Mouse (Mus musculus): ENCODE data around the gene Gpm6a. TPM values are rescaled to one million over a fixed set of nuclear protein-coding genes. Genes with fewer than 3 reads are reported as not detected.

The Gpm6a gene
- 0.51 and 0.61 TPM in 2 replicates for polyA plus RNA-seq (2012; rRNA removed)

DNA sequence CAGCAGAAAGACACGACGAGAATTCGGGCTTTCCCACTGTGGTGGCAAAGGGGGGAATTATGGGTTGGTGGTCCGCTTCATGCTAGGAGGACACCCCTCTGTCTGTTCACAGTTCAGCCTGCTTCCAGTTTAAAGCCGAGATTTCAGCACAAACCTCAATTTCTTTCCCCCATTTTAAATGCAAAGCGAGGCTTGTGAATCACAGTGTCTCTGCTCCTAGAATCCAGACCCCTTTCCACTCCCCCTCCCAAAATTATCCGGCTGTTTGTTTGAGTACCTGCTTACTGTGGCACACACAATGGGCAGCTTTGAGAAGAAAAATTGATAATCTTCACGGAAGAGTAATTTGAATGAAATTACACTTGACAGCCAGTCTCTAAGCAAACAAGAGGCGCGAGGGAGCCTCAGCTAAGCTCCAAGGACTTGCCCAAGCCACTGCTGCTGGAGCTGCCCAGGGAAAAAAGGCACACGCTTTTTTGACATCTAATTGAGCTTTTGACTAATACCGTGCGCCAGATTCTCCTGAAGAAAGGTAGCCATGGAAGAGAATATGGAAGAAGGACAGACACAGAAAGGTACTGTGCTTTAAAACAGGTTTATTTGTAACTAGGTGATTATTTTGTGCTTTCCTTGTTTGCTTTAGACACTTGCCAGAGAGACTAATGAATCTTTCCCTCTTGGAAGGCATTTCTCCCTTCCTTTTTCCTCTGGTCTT is at the start of gene Gpm6a:
Gene Gpm6a (plus strand): TSS at position 103 of the 715 bp plus-strand sequence.
- Histone ChIP-seq H3K4me3 (ENCODE audit: control insufficient read depth, low read depth, low read length) (no peak within 1 kb of the TSS; the same call in 1 of the 2 replicates), H3K36me3 (ENCODE audit: control insufficient read depth, insufficient read depth, low read length) (no peaks in the 10 kb centered on the region), H3K27me3 (ENCODE audit: control insufficient read depth, insufficient read depth, low read length) (no peaks in the 10 kb centered on the region), H3K4me1 (ENCODE audit: control insufficient read depth, insufficient read depth, low read length) (no peaks in the 10 kb centered on the region; the same call in 1 of the 2 replicates), H3K27ac (ENCODE audit: control insufficient read depth, insufficient read depth, low read depth, low read length) (no peak within 1 kb of the TSS)
- TF ChIP-seq POLR2A (IDR thresholded peaks at IDR 0.05; ENCODE audit: control insufficient read depth, low read depth, low read length), result no peak
- no peak for TF ChIP-seq CTCF (IDR thresholded peaks at IDR 0.05; ENCODE audit: control insufficient read depth, insufficient read depth, insufficient replicate concordance, low read depth, low read length)

DNA sequence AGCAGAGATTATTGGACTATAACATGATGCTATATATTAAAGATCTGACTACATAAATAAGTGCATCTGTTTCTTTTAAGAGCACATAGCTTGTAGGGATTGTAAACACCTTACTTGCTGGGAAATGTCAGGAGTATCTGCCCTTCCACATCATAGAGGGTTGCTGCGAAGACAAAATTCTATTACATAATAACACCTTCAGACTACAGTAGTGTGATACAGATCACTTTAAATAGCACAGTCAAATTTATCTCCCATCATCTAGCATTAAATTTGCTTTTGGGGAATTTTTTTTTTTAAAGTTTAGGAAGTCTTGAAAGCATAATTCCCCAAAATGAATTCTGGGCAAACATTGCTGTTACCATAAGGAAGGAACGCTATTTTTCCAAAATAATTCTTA is 41.8 kb upstream of the Gpm6a start:
- Histone ChIP-seq H3K36me3 (ENCODE audit: control insufficient read depth, insufficient read depth, low read length) (no peaks in the 10 kb centered on the region), H3K4me1 (ENCODE audit: control insufficient read depth, insufficient read depth, low read length) (no peaks in the 10 kb centered on the region), H3K27ac (ENCODE audit: control insufficient read depth, insufficient read depth, low read depth, low read length) (no peak overlapping the region), H3K4me3 (ENCODE audit: control insufficient read depth, low read depth, low read length) (no peak overlapping the region), H3K27me3 (ENCODE audit: control insufficient read depth, insufficient read depth, low read length) (no peaks in the 10 kb centered on the region)
- TF ChIP-seq POLR2A (IDR thresholded peaks at IDR 0.05; ENCODE audit: control insufficient read depth, low read depth, low read length), result no peak
- TF ChIP-seq CTCF (IDR thresholded peaks at IDR 0.05; ENCODE audit: control insufficient read depth, insufficient read depth, insufficient replicate concordance, low read depth, low read length), result no peak

DNA sequence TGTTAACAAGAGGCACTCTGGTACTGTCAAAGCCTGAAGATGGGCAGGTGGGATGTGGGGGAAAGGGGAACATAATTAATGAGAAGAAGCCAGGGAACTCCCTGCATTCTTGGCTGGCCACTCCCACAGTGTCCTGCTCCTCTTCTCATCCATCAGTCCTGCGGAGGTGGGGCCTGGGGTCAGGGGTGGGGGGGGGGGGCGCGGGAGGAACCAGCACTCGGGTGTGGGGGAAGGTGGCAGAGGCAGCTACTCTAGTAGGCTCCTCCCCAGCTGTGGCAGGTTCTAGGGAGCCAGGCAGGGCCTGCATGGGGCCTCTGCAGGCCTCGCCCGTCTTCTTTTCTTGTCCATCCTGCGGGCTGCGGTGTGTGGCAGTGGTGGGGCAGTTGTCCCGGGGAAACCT is 36.9 kb upstream of the Gpm6a start:
- Histone ChIP-seq H3K4me1 (ENCODE audit: control insufficient read depth, insufficient read depth, low read length) (no peaks in the 10 kb centered on the region), H3K4me3 (ENCODE audit: control insufficient read depth, low read depth, low read length) (no peak overlapping the region), H3K27ac (ENCODE audit: control insufficient read depth, insufficient read depth, low read depth, low read length) (no peak overlapping the region), H3K27me3 (ENCODE audit: control insufficient read depth, insufficient read depth, low read length) (no peaks in the 10 kb centered on the region), H3K36me3 (ENCODE audit: control insufficient read depth, insufficient read depth, low read length) (no peaks in the 10 kb centered on the region)
- no peak for TF ChIP-seq CTCF (IDR thresholded peaks at IDR 0.05; ENCODE audit: control insufficient read depth, insufficient read depth, insufficient replicate concordance, low read depth, low read length)
- TF ChIP-seq POLR2A (IDR thresholded peaks at IDR 0.05; ENCODE audit: control insufficient read depth, low read depth, low read length), result no peak

DNA sequence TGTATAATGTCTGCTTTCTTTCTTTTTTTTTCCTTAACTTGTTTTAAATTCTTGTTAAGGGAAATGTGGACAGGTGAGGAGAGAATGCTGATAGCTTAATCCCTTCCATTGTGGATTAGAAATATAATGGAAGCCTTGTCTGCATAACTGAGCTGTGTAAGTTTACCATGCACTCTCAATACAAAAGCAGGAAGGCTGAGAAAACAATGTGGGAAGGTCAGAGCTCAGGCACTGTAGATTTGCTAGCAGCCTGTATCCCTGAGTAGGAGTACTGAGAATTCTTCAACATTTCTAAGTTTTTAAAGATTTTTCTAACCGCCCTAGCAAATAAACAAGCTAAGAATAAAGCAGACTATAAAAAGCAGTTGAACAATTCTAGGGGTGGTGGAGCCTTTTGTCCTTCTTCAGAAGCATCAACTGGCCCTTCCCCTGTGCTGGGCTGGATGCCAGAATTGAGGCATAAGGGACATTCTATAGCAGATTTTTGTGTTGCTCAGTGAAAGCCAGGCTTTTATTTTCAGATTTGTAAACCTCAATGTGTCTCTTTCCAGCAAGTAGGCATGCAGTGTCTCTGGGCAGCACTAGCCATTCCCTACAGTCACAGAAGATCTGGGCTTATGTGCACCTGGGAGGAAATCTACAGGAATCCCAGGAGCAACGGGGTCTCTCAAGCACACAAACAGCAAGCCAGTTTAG is 32.3 kb upstream of the Gpm6a start:
- no peaks in the 10 kb centered on the region for H3K27me3 ChIP-seq (ENCODE audit: control insufficient read depth, insufficient read depth, low read length)
- no peaks in the 10 kb centered on the region for H3K36me3 ChIP-seq (ENCODE audit: control insufficient read depth, insufficient read depth, low read length)
- no peak for TF ChIP-seq POLR2A (IDR thresholded peaks at IDR 0.05; ENCODE audit: control insufficient read depth, low read depth, low read length)
- no peak for TF ChIP-seq CTCF (IDR thresholded peaks at IDR 0.05; ENCODE audit: control insufficient read depth, insufficient read depth, insufficient replicate concordance, low read depth, low read length)
- no peaks in the 10 kb centered on the region for H3K4me1 ChIP-seq (ENCODE audit: control insufficient read depth, insufficient read depth, low read length)
- no peak overlapping the region for H3K27ac ChIP-seq (ENCODE audit: control insufficient read depth, insufficient read depth, low read depth, low read length)
- no peak overlapping the region for H3K4me3 ChIP-seq (ENCODE audit: control insufficient read depth, low read depth, low read length)

DNA sequence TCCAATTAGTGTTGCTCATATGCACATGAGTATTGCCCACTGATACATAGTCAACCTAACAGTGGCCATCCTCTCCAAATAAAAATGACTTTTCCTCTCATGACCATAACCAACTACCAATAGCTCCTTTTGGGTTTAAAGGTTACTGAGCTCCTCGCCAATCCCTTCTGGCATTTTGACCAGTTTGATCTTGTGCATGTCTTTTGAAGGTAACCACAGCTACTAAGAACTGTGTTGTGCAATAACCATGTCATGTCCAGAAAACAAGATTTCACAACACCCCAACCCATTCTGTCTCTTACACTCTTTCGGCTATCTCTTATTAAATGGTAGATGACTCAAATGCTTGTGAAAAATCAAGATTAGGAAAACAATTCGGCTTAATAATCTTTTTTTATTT is 29.7 kb upstream of the Gpm6a start:
- Histone ChIP-seq H3K27ac (ENCODE audit: control insufficient read depth, insufficient read depth, low read depth, low read length) (no peak overlapping the region), H3K27me3 (ENCODE audit: control insufficient read depth, insufficient read depth, low read length) (no peaks in the 10 kb centered on the region), H3K4me3 (ENCODE audit: control insufficient read depth, low read depth, low read length) (no peak overlapping the region), H3K4me1 (ENCODE audit: control insufficient read depth, insufficient read depth, low read length) (0 out of 2 replicates have a peak, but pooled peaks cover 4% of the 10 kb centered on the region), H3K36me3 (ENCODE audit: control insufficient read depth, insufficient read depth, low read length) (no peaks in the 10 kb centered on the region)
- no peak for TF ChIP-seq POLR2A (IDR thresholded peaks at IDR 0.05; ENCODE audit: control insufficient read depth, low read depth, low read length)
- TF ChIP-seq CTCF (IDR thresholded peaks at IDR 0.05; ENCODE audit: control insufficient read depth, insufficient read depth, insufficient replicate concordance, low read depth, low read length), result no peak

DNA sequence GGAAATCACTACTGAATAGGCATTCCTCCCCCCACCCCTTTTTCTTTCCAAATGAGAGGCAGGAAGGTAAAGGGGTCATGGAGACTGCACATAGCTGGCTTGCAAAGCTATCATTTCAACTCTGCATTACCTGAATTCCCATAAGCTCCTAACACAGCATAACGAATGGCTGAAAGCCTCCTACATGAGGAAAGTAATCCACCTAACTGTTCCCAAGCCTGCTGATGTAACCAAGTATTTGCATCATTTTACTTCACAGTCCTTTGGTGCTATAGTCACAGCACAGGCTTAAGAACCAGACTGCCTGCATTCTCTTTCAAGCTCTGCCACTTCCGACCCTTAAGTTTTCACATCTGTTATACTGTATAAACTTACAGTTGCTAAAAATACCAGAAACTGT is 22.3 kb upstream of the Gpm6a start:
- H3K4me3 ChIP-seq (ENCODE audit: control insufficient read depth, low read depth, low read length), result no peak overlapping the region
- no peak overlapping the region for H3K27ac ChIP-seq (ENCODE audit: control insufficient read depth, insufficient read depth, low read depth, low read length)
- no peaks in the 10 kb centered on the region for H3K36me3 ChIP-seq (ENCODE audit: control insufficient read depth, insufficient read depth, low read length)
- TF ChIP-seq POLR2A (IDR thresholded peaks at IDR 0.05; ENCODE audit: control insufficient read depth, low read depth, low read length), result no peak
- no peak for TF ChIP-seq CTCF (IDR thresholded peaks at IDR 0.05; ENCODE audit: control insufficient read depth, insufficient read depth, insufficient replicate concordance, low read depth, low read length)
- no peaks in the 10 kb centered on the region for H3K27me3 ChIP-seq (ENCODE audit: control insufficient read depth, insufficient read depth, low read length)
- 0 out of 2 replicates have a peak, but pooled peaks cover 4% of the 10 kb centered on the region for H3K4me1 ChIP-seq (ENCODE audit: control insufficient read depth, insufficient read depth, low read length)

DNA sequence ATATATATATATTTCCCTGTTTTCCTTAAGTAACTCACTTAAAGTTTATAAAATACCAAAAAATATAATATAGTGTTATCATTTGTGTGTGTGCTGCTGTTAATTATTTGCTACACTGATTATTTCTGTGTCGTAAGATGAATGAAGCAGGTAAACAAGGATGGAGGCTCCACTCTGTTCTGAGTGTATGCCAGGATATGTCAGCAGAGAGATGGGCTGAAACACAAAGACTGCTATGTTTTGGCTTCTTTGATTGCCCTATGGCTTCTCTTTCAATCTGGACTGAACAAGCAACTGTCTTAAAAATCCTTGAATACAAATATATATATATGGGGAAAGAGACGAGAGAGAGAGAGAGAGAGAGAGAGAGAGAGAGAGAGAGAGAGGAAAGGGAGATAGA is 1.3 kb upstream of the Gpm6a start:
- Histone ChIP-seq H3K36me3 (ENCODE audit: control insufficient read depth, insufficient read depth, low read length) (no peaks in the 10 kb centered on the region), H3K4me3 (ENCODE audit: control insufficient read depth, low read depth, low read length) (no peak overlapping the region), H3K27ac (ENCODE audit: control insufficient read depth, insufficient read depth, low read depth, low read length) (no peak overlapping the region), H3K27me3 (ENCODE audit: control insufficient read depth, insufficient read depth, low read length) (no peaks in the 10 kb centered on the region), H3K4me1 (ENCODE audit: control insufficient read depth, insufficient read depth, low read length) (no peaks in the 10 kb centered on the region; the same call in 1 of the 2 replicates)
- TF ChIP-seq POLR2A (IDR thresholded peaks at IDR 0.05; ENCODE audit: control insufficient read depth, low read depth, low read length) (no peak), CTCF (IDR thresholded peaks at IDR 0.05; ENCODE audit: control insufficient read depth, insufficient read depth, insufficient replicate concordance, low read depth, low read length) (no peak)

Measured in testis, adult 2 months (tissue).